Mouse (Mus musculus): ENCODE data around the gene Stip1. TPM values are rescaled to one million over a fixed set of nuclear protein-coding genes. Genes with fewer than 3 reads are reported as not detected.
A peak's percentile ranks its signal among the peaks of the same experiment; 100 is the strongest.
"Not testable (repeated sequence)": the region's sequence is repeated elsewhere in the genome, so short reads cannot be mapped to it uniquely, and the experiment has no call there.

Gene Stip1
- total RNA-seq, 4 experiments from 2014 or later, result 160 to 199 (median 183) TPM

- no peak for DNase-seq (ENCODE audit: low spot score in 2 of 2)
Observed at GRCm38 (mm10) chr19:7017541-7018457, 22.0 kb downstream of the Stip1 start.

- DNase-seq (ENCODE audit: low spot score in 2 of 2), result no peak
Observed at GRCm38 (mm10) chr19:7014481-7015135, 25.2 kb downstream of the Stip1 start.

GRCm38 (mm10) chr19:7013984-7014383 lies 25.8 kb downstream of the Stip1 start:
- no peak for DNase-seq (ENCODE audit: low spot score in 2 of 2)

GRCm38 (mm10) chr19:7012426-7012825 lies 27.3 kb downstream of the Stip1 start:
- no peak for DNase-seq (ENCODE audit: low spot score in 2 of 2)

GRCm38 (mm10) chr19:7006892-7007593 lies 32.7 kb downstream of the Stip1 start:
- no peak for DNase-seq (ENCODE audit: low spot score in 2 of 2)

- DNase-seq (ENCODE audit: low spot score in 2 of 2), result no peak
Observed at GRCm38 (mm10) chr19:6999360-7000063, 40.3 kb downstream of the Stip1 start.

- DNase-seq (ENCODE audit: low spot score in 2 of 2), result peak in 1 of 2 experiments; percentile 11
Observed at GRCm38 (mm10) chr19:6997721-6998290, 42.0 kb downstream of the Stip1 start.

- peak; percentile 71 to 77 for DNase-seq (ENCODE audit: low spot score in 2 of 2)
Observed at GRCm38 (mm10) chr19:6996006-6996405, 43.8 kb downstream of the Stip1 start, which contains the start of the genes Nudt22 and Trpt1. TSS of gene Nudt22 (minus strand) at chr19:6996117. TSS of gene Trpt1 (plus strand) at chr19:6996131.

- no peak for DNase-seq (ENCODE audit: low spot score in 2 of 2)
Observed at GRCm38 (mm10) chr19:6995255-6995991, 44.3 kb downstream of the Stip1 start.

GRCm38 (mm10) chr19:6994489-6994888 lies 45.3 kb downstream of the Stip1 start:
- no peak for DNase-seq (ENCODE audit: low spot score in 2 of 2)

GRCm38 (mm10) chr19:6994002-6994401 lies 45.8 kb downstream of the Stip1 start:
- DNase-seq (ENCODE audit: low spot score in 2 of 2), result no peak

- peak in 1 of 2 experiments; percentile 22 for DNase-seq (ENCODE audit: low spot score in 2 of 2)
Observed at GRCm38 (mm10) chr19:6993011-6993770, 46.6 kb downstream of the Stip1 start.

- peak; percentile 80 to 96 for DNase-seq (ENCODE audit: low spot score in 2 of 2)
Observed at GRCm38 (mm10) chr19:6992011-6992858, 47.5 kb downstream of the Stip1 start, which contains the start of gene Dnajc4. TSS of gene Dnajc4 (minus strand) at chr19:6992572.

GRCm38 (mm10) chr19:6991166-6991565 lies 48.6 kb downstream of the Stip1 start:
- DNase-seq (ENCODE audit: low spot score in 2 of 2), result not testable (repeated sequence)

GRCm38 (mm10) chr19:6990712-6991111 lies 49.1 kb downstream of the Stip1 start:
- no peak for DNase-seq (ENCODE audit: low spot score in 2 of 2)

- DNase-seq (ENCODE audit: low spot score in 2 of 2), result no peak
Observed at GRCm38 (mm10) chr19:6989251-6989650, 50.5 kb downstream of the Stip1 start.

GRCm38 (mm10) chr19:6987904-6988285 lies 51.9 kb downstream of the Stip1 start:
- DNase-seq (ENCODE audit: low spot score in 2 of 2), result peak in 1 of 2 experiments; percentile 8
